Mouse (Mus musculus) intestine, embryonic 14.5 days (tissue): ENCODE data around the gene Sprn. TPM values are rescaled to one million over a fixed set of nuclear protein-coding genes. Genes with fewer than 3 reads are reported as not detected.

Experiments
- ATAC-seq: fragments of 200-750 bp; cut with Nextera tagmentation; replicated peaks from 2 replicates; pipeline ENCODE4 v1.8.0; 2017; ENCODE audit warnings: low read depth, moderate number of reproducible peaks, moderate TSS enrichment, moderate library complexity; ENCODE audit not compliant: low FRiP score, low TSS enrichment
- DNase-seq: peaks from one replicate; pipeline ENCODE4 v3.0.0-alpha.2; 2018; ENCODE audit warnings: low spot score
- H3K27ac ChIP-seq: fragments of 300-500 bp; sonication (generic); 2 replicates; pipeline ENCODE4 v1.5.1; 2014; ENCODE audit warnings: low read depth, mild to moderate bottlenecking, control low read depth
- H3K27me3 ChIP-seq: fragments of 300-500 bp; sonication (generic); replicated peaks from 2 replicates; pipeline ENCODE4 v1.6.1; 2014; ENCODE audit warnings: low read length, control low read depth; ENCODE audit not compliant: control insufficient read depth, insufficient read depth
- H3K36me3 ChIP-seq: fragments of 300-500 bp; sonication (generic); 2 replicates; pipeline ENCODE4 v1.6.1; 2014; ENCODE audit warnings: low read length, control low read depth; ENCODE audit not compliant: control insufficient read depth, insufficient read depth
- H3K4me1 ChIP-seq: fragments of 300-500 bp; sonication (generic); replicated peaks from 2 replicates; pipeline ENCODE4 v1.6.1; 2014; ENCODE audit warnings: low read length, control low read depth, mixed read lengths; ENCODE audit not compliant: control insufficient read depth, insufficient read depth
- H3K4me2 ChIP-seq: fragments of 300-500 bp; sonication (generic); 2 replicates; pipeline ENCODE4 v1.6.1; 2014; ENCODE audit warnings: low read length
- H3K4me3 ChIP-seq: fragments of 300-500 bp; sonication (generic); 2 replicates; pipeline ENCODE4 v1.5.1; 2014; ENCODE audit warnings: low read depth, low read length, control low read depth, mixed read lengths
- H3K9ac ChIP-seq: fragments of 300-500 bp; sonication (generic); 2 replicates; pipeline ENCODE4 v1.6.1; 2014; ENCODE audit warnings: mild to moderate bottlenecking, low read length
- H3K9me3 ChIP-seq: fragments of 300-500 bp; sonication (generic); 2 replicates; pipeline ENCODE4 v1.6.1; 2016; ENCODE audit warnings: low read length, control low read depth; ENCODE audit not compliant: control insufficient read depth
- WGBS: fragments of 180-500 bp; shearing (Covaris S2); extraction: QIAGEN DNeasy Blood & Tissue Kit; methylation state at CpG from one replicate; pipeline ENCODE4 v1.1.7; 2014; 5-methylcytosine and 5-hydroxymethylcytosine counted together
- polyA plus RNA-seq: library from polyadenylated mRNA; unstranded; fragments of >200 nt; fragmentation: Nextera tagmentation; extraction: Ambion mirVana; gene quantifications from 2 replicates; pipeline ENCODE4 v1.2.1, GENCODE M21; 2014

Gene Sprn
- polyA plus RNA-seq, 1 experiment from 2014 or later, result 0.72 TPM

DNA sequence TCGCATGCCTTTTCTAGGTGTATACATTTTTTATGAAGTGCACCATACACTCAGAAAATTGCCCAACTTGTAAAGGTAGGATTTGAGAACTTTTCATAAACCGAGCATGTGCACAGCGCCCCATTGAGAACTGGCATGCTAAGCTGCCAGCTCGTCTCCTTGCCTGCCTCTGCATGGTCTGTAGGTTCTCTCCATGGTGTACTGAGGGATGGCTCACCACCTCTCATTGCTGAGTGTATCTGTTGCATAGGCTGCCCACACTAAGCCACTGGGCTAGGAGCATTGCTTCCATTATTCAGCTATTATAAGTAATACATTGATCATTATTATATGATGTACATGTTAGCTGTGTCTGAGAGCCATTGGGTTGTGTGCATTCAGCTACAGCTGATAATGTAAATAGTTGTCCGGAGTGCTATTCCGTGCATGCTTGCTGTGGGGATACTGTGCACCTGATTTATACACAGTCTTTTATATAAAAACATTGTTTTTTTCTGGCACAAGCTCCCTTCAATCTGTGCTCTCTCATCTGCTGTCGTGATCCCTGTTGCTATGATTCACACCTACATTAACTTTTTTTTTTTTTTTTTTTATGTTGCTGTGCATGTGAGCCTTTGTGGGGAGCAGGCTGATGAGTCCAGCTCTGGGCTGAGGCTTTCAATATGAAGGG lies 33.2 kb upstream of the Sprn start:
- no peaks in the 10 kb centered on the region for H3K27me3 ChIP-seq
- DNase-seq (no peak), ATAC-seq (no peak)
- H3K4me2 ChIP-seq, result no peak overlapping the region
- 83% methylated on average over 7 of the region's 7 CpGs for WGBS
- no peaks in the 10 kb centered on the region for H3K4me1 ChIP-seq
- no peak overlapping the region for H3K9ac ChIP-seq
- H3K27ac ChIP-seq, result no peak overlapping the region
- no peaks in the 10 kb centered on the region for H3K36me3 ChIP-seq
- H3K9me3 ChIP-seq, result no peaks in the 10 kb centered on the region
- H3K4me3 ChIP-seq, result no peak overlapping the region

DNA sequence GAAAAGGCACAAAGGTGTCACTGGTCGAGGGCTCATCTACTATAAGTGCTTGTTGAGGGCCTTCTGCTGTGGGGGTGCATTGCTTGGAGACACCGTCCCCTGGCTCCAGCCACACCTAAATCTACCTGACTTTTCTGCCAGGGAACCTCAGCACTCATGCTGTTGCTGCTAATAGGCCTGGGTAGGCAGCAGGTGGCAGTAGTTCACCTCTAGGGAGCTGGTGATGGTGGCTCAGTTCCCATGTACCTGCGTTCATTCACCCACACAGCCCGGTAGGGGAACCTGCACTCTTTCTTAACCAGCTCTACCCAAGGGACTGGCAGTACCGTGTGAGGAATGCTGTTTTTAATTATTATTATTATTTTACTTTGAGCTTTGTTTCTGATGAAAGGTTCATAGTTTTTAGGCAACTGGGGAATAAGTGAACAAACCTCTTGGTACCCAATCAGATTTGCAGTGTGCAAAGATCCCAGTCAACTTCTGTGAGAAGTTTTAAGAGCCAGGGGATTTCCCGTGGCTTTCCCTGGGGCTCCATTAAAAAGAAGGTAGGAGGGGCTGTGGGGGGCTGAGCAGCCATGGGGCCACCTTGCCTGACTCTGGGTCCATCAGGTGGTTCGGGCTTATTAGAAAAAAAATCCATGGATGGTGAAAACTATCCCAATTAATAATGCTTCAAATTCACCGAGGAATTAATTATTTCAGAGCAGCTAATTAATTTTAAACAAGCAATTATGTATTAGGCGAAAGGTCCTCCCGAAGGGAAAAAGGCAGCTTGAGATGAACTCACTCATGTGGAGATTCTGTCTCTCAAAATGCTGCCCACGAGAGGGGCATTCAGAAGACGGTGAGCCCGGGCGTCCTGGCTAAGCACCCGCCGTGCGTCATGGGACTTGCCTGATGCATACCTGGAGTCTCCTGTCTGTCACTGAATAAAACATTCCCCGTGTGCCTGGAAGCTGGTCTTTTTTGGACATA lies 32.3 kb upstream of the Sprn start:
- Histone ChIP-seq H3K4me3 (no peak overlapping the region), H3K27ac (no peak overlapping the region), H3K9ac (no peak overlapping the region), H3K27me3 (no peaks in the 10 kb centered on the region), H3K4me2 (no peak overlapping the region), H3K9me3 (no peaks in the 10 kb centered on the region), H3K36me3 (no peaks in the 10 kb centered on the region), H3K4me1 (no peaks in the 10 kb centered on the region)
- WGBS, result 68% methylated on average over 18 of the region's 18 CpGs
- ATAC-seq, result no peak
- no peak for DNase-seq

DNA sequence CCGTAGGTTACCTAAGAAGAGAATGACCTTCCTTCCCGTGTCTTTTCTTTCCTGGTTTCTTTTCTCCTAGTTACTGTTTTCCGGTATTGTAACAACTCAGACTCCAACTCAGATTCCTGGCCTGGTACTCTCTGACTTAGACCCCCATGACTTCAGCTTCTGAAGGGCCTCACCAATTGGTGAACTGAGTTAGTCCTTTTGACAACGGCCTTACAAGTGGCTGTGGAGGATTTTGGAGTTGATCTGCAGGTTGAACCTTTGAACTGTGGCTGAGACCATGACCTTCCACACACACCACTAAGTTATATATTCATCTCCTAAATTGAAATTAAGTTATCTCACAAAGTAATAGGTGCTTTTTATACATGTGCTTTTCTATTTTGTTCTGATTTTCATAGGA lies 29.5 kb upstream of the Sprn start:
- H3K4me2 ChIP-seq, result no peak overlapping the region
- 88% methylated on average over 4 of the region's 4 CpGs for WGBS
- H3K36me3 ChIP-seq, result no peaks in the 10 kb centered on the region
- H3K9me3 ChIP-seq, result no peaks in the 10 kb centered on the region
- no peaks in the 10 kb centered on the region for H3K4me1 ChIP-seq
- H3K27me3 ChIP-seq, result no peaks in the 10 kb centered on the region
- H3K4me3 ChIP-seq, result no peak overlapping the region
- no peak overlapping the region for H3K9ac ChIP-seq
- no peak overlapping the region for H3K27ac ChIP-seq
- no peak for DNase-seq
- no peak for ATAC-seq

DNA sequence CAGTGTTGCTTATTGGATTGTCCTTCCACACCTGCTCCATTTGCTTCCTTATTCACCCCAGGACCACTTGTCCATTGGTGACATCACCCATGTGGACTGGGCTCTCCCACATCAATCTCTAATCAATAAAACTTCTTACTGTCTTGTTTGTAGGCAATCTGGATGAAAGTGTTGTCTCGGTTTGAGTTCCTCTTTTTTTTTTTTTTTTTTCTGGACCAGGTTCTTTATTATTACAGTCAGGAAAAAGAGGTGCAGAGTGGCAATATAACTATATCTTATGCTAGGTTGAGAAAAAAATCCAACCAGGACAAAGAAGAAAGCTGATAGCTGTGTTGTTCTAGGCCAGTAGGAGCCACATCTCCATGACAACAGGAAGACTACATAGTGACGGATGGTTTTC lies 26.0 kb upstream of the Sprn start:
- H3K36me3 ChIP-seq, result no peaks in the 10 kb centered on the region
- no peaks in the 10 kb centered on the region for H3K9me3 ChIP-seq
- no peak for DNase-seq
- no peak overlapping the region for H3K27ac ChIP-seq
- H3K4me1 ChIP-seq, result no peaks in the 10 kb centered on the region
- ATAC-seq, result no peak
- H3K9ac ChIP-seq, result no peak overlapping the region
- H3K4me2 ChIP-seq, result no peak overlapping the region
- no peak overlapping the region for H3K4me3 ChIP-seq
- no peaks in the 10 kb centered on the region for H3K27me3 ChIP-seq
- 85% methylated on average over 2 of the region's 2 CpGs for WGBS

DNA sequence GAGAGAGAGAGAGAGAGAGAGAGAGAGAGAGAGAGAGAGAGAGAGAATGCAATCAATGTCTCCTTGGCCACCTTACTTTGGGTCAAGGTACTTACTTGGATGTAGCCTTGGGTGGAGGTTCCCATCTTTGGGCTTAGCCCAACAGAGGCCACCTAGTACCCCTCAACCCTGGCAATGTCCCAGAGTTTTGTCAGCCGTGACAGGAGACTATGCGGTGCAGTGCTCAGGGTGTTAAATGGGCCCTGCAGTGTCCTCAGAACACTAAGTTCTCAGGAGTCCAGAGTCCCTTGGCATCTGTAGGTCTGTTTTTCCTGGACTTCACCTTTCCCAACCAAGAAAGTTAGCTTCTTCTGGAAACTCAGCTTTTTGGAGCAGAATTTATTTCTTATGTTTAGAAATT lies 24.5 kb upstream of the Sprn start:
- H3K4me1 ChIP-seq, result no peaks in the 10 kb centered on the region
- no peak overlapping the region for H3K4me2 ChIP-seq
- no peaks in the 10 kb centered on the region for H3K36me3 ChIP-seq
- ATAC-seq (no peak), DNase-seq (no peak)
- H3K4me3 ChIP-seq, result no peak overlapping the region
- H3K27ac ChIP-seq, result no peak overlapping the region
- H3K9me3 ChIP-seq, result no peaks in the 10 kb centered on the region
- no peak overlapping the region for H3K9ac ChIP-seq
- 86% methylated on average over 2 of the region's 2 CpGs for WGBS
- no peaks in the 10 kb centered on the region for H3K27me3 ChIP-seq

DNA sequence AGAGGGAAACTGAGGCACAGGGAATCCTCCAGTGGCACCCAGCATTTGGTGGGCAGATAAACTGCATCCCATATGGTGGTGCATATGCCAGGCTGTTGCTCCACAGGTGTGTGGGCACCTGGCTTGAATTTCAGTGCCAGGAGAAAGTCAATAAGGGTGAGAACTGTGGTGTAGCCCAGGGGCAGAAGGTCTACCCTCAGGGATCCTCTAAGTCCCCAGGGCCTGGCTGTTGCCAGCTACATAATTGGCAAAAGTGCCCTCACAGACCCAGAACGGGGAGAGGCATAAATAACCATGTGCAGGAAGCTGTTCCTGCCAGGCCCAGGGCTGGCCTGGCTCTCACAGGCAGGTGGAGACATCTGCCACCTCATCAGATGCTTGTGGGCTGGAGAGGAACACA lies 18.3 kb upstream of the Sprn start, which contains the start of gene Olfr523:
Gene Olfr523, plus strand, starts transcription at position 282 of the 400 bp plus-strand sequence.
- Histone ChIP-seq H3K4me3 (no peak within 1 kb of the TSS), H3K36me3 (no peaks in the 10 kb centered on the region), H3K27me3 (no peaks in the 10 kb centered on the region), H3K4me2 (no peak within 1 kb of the TSS), H3K9me3 (no peaks in the 10 kb centered on the region), H3K9ac (no peak within 1 kb of the TSS), H3K27ac (no peak within 1 kb of the TSS), H3K4me1 (no peaks in the 10 kb centered on the region)
- ATAC-seq, result no peak
- no peak for DNase-seq
- WGBS, result 53% methylated on average over 1 of the region's 1 CpGs

DNA sequence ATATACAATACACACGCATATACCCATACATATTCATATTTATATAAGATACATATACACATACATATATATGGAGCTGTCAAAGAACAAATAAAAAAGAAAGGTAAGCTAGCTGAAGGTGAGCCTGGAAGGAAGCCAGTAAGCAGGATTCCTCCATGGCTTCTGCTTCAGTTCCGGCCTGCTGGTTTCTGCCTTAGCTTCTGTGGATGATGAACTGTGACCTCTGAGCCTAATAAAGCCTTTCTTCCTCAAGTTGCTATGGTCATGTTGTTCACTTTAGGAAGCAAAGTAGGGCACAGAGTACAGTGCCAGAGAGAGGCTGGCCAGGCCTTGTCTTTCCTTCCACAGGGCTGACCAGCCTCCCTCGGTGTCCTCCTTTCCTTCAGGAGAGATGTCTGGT lies 16.2 kb upstream of the Sprn start:
- no peak overlapping the region for H3K4me3 ChIP-seq
- no peak overlapping the region for H3K4me2 ChIP-seq
- no peaks in the 10 kb centered on the region for H3K27me3 ChIP-seq
- no peak for DNase-seq
- no peaks in the 10 kb centered on the region for H3K4me1 ChIP-seq
- 92% methylated on average over 3 of the region's 3 CpGs for WGBS
- no peak overlapping the region for H3K9ac ChIP-seq
- ATAC-seq, result no peak
- H3K27ac ChIP-seq, result no peak overlapping the region
- no peaks in the 10 kb centered on the region for H3K36me3 ChIP-seq
- no peaks in the 10 kb centered on the region for H3K9me3 ChIP-seq

DNA sequence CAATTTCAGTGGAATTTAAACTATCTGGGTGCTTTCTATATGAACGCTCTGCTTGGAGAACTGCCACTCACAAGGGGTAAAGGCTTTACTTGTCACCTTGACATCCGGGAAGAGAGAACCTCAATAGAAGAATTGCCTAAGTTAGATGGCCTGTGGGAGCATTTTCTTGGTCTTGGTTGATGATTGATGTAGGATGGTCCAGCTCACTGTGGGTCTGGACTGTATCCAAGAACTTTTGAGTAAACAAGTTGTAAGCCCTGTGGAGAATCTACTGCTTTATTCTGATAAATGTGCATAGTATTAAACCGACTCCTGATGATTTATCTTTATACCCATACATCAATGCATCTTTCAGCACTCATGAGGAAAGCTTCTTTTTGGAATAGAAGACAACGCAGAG lies 14.7 kb upstream of the Sprn start:
- Histone ChIP-seq H3K9ac (no peak overlapping the region), H3K4me3 (no peak overlapping the region), H3K27ac (no peak overlapping the region), H3K27me3 (no peaks in the 10 kb centered on the region), H3K4me1 (no peaks in the 10 kb centered on the region), H3K9me3 (no peaks in the 10 kb centered on the region), H3K36me3 (no peaks in the 10 kb centered on the region), H3K4me2 (no peak overlapping the region)
- DNase-seq, result no peak
- 55% methylated on average over 4 of the region's 4 CpGs for WGBS
- ATAC-seq, result no peak
